Mouse (Mus musculus) olfactory bulb, adult 2 months (tissue): ENCODE measurements around the gene Cirbp. TPM values are rescaled to one million over a fixed set of nuclear protein-coding genes. Genes with fewer than 3 reads are reported as not detected.

Source experiments
- H3K27ac ChIP-seq: fragments of 200-500 bp; 2 replicates; pipeline ENCODE4 v1.5.1; 2012; ENCODE audit warnings: low read depth, low read length; ENCODE audit not compliant: insufficient read depth
- H3K4me1 ChIP-seq: fragments of 200-500 bp; 2 replicates; pipeline ENCODE4 v1.6.1; 2012; ENCODE audit warnings: low read length; ENCODE audit not compliant: control insufficient read depth, insufficient read depth
- H3K4me3 ChIP-seq: fragments of 200-500 bp; 2 replicates; pipeline ENCODE4 v1.5.1; 2012; ENCODE audit warnings: mild to moderate bottlenecking, low read depth, low read length, moderate library complexity; ENCODE audit not compliant: insufficient read depth
- CTCF ChIP-seq: fragments of 200-500 bp; IDR thresholded peaks from 2 replicates; pipeline ENCODE4 v1.5.1; 2012; ENCODE audit warnings: low read depth, mild to moderate bottlenecking, low read length, moderate library complexity; ENCODE audit not compliant: insufficient read depth
- POLR2A ChIP-seq: fragments of 200-500 bp; IDR thresholded peaks from 2 replicates; pipeline ENCODE4 v1.6.1; 2012; ENCODE audit warnings: mild to moderate bottlenecking, low read depth, low read length, moderate library complexity; ENCODE audit not compliant: insufficient read depth
- WGBS: fragments of 180-500 bp; shearing (Covaris S2); methylation state at CpG from one replicate; pipeline ENCODE4 v1.1.7; 2018; 5-methylcytosine and 5-hydroxymethylcytosine counted together
- polyA plus RNA-seq: library from polyadenylated mRNA; stranded (reverse); fragments of >200 nt; gene quantifications from 2 replicates; pipeline ENCODE4 v1.2.4, GENCODE M21; 2012; ENCODE audit warnings: low replicate concordance; ENCODE audit not compliant: missing spikeins, insufficient read depth, insufficient read length

The Cirbp gene
- polyA plus RNA-seq, 1 experiment: not detected

DNA sequence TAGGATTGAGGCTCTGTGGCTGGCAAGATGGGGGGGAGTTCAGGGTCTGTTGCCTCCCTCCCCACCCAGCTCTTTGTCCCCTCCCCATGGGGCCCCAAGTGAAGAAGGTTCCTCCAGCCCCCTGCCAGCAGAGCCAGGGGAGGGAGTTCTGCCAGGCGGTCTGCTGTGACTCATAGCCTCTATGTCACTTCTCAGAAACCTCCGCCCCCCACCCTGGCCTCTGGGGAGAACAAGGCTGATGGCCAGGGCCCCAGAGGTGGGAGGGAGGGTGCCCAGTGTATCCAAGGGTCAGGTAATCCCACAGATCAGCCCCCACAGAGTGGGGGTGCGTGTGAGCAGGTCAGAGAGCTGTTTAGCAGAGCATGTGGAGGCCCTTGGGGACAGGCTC lies 12.9 kb upstream of the Cirbp start:
- peak overlapping the region; percentile 87 for H3K4me3 ChIP-seq
- TF ChIP-seq CTCF: no peak
- TF ChIP-seq POLR2A: no peak

DNA sequence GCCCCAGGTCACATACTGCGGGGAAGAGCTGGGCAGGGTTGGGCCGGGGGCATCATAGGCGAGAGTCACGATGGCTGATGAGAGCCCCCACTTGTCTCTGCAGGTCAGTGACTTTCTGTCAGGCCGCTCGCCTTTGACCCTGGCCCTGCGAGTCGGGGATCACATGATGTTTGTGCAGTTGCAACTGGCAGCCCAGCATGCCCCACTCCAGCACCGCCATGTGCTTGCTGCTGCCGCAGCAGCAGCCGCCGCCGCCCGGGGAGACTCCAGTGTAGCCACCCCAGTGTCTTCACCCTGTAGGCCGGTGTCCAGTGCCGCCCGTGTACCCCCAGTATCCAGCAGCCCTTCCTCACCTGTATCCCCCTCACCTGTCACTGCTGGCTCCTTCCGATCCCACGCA lies 12.1 kb upstream of the Cirbp start:
- H3K4me3 ChIP-seq: no peak overlapping the region
- WGBS: 74% methylated on average over 19 of the region's 19 CpGs
- H3K27ac ChIP-seq: no peak overlapping the region; the same call in 1 of the 2 replicates

More for the DNA sequence above, 12.9 kb upstream of the Cirbp start:
- WGBS: 13% methylated on average over 3 of the region's 3 CpGs
- Histone ChIP-seq H3K4me1 (peaks cover 54% of the 10 kb centered on the region), H3K27ac (peak overlapping the region; percentile 88)

DNA sequence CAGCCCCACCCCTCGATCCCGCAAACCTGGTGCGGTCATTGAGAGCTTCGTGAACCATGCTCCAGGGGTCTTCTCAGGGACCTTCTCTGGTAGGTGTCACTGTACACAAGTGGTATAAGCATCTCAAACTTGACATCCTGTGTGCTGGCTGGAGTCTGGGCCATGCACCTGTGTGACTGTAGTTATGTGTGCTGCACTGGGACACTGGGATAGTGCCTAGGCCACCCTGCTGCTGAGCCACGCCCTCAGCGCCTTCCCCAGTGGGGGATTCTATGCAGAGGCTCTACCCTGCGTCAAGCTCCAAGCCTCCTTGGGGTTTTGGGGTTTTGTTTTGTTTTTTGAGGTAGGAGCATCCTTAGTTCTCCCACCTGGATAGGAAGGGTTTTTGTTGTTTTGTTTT lies 11.4 kb upstream of the Cirbp start:
- TF ChIP-seq POLR2A: no peak
- no peak for TF ChIP-seq CTCF
- no peak overlapping the region for H3K27ac ChIP-seq
- WGBS: 75% methylated on average over 7 of the region's 7 CpGs

More for the DNA sequence above, 12.1 kb upstream of the Cirbp start:
- H3K4me1 ChIP-seq: peaks cover 60% of the 10 kb centered on the region
- TF ChIP-seq CTCF: no peak

DNA sequence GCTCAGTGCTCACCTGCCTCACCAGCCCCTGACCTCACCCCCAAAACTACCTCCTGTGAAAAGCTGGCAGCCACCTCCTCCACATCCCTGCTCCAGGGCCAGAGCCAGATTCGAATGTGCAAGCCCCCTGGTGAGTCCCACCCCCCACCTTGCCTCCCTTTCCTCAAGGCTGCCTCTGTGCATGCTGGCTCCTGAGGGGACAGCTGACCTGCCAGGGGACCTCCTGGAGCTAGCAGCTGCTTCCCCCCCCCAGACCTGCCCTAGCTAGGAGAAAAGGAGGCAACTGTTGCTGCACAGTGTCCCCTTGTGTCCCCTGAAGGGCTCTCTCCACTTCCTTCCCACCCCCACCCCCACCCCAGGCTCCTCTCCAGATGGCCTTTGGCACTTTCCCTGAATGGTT lies 10.5 kb upstream of the Cirbp start:
- H3K4me1 ChIP-seq: peaks cover 73% of the 10 kb centered on the region

More for the DNA sequence above, 11.4 kb upstream of the Cirbp start:
- peaks cover 66% of the 10 kb centered on the region for H3K4me1 ChIP-seq
- no peak overlapping the region for H3K4me3 ChIP-seq

DNA sequence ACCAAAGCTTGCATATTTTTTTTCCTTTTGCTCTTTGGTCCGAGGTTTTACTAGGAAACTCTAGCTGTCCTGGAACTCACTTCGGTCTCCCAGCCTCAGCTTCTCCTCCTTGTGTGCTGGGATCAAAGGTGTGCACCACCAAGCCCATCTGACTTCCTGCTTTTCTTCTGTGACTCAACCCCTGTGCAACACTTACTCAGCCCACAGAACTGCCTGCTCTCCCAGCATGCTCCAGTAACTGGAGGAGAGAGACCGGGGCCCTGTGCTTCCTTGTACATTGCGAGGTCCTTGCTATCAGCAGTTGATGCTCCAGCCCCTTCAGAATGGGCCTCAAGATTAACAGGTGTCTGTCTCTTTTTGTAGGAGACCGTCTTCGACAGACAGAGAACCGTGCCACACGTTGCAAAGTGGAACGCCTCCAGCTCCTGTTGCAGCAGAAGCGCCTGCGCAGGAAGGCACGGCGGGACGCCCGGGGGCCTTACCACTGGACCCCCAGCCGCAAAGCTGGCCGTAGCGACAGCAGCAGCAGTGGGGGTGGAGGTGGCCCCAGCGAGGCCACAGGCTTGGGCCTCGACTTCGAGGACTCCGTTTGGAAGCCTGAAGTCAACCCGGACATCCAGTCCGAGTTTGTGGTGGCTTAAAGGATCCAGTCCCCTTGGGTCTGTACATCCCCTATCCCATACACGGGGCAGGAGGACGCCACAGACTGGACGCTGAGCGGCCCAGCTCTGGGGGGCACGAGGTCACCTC lies 9.6 kb upstream of the Cirbp start:
- TF ChIP-seq CTCF (no peak), POLR2A (no peak)
- WGBS: 73% methylated on average over 29 of the region's 29 CpGs

More for the DNA sequence above, 10.5 kb upstream of the Cirbp start:
- 19% methylated on average over 1 of the region's 1 CpGs for WGBS
- TF ChIP-seq POLR2A (no peak), CTCF (no peak)
- Histone ChIP-seq H3K4me3 (no peak overlapping the region), H3K27ac (no peak overlapping the region)

DNA sequence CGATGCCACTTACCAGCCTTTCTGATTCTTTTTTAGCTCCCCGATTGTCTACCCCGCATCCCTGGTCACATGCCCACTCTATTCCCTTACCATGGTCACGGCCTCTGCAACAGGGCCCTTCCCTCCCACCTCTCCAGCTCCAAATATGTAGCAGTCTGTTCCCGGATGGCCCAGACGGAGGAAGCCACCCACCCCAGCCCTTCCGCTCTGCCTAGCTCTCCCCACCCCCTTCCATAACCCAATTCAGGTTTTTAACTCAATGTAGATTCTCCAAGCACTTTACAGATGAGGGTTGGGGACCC lies 9.1 kb upstream of the Cirbp start:
- Histone ChIP-seq H3K4me3 (no peak overlapping the region), H3K4me1 (peaks cover 79% of the 10 kb centered on the region), H3K27ac (peak overlapping the region; percentile 38; the same call in 1 of the 2 replicates)
- 40% methylated on average over 7 of the region's 7 CpGs for WGBS
- TF ChIP-seq POLR2A (no peak), CTCF (no peak)

More for the DNA sequence above, 9.6 kb upstream of the Cirbp start:
- peaks cover 80% of the 10 kb centered on the region for H3K4me1 ChIP-seq
- peak overlapping the region; percentile 38; the same call in 1 of the 2 replicates for H3K27ac ChIP-seq
- H3K4me3 ChIP-seq: no peak overlapping the region

DNA sequence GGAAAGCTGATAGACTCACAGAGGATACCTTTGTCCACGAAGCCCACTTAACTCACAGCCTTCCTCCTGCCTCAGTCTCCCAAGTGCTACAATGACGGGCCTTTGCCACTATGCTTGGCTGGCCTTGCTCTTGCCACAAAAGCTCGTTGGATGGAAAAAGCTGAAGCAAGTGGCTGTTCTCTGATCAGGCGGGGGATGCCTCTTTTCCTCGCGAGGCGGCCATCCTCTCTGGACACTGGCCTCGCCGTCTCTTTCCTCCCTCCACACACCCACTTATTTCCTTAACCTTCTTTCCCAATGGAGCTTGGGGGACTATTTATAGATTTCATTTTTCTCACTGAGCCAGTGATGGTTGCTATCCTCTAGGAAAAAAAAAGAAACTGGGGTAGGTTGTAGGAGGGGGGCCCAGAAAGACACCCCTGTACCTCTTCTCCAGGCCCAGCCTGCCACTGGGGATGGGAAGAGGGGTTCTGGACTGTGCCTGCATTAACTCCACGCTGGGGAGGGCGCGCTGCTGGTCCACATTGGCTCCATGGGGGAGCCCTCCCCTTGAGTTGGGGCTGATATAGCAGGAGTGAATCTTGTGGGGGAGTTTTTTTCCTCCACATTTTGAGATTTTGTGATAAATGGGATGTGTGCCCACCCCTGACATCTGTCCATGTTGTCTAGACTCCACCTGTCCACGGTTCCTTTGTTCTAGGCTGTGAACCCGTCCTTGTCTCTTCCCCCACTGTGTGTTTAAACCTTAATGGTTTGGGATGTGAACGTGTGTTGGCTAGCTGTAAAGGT lies 8.4 kb upstream of the Cirbp start:
- TF ChIP-seq POLR2A: no peak
- TF ChIP-seq CTCF: no peak
- peaks cover 76% of the 10 kb centered on the region for H3K4me1 ChIP-seq
- WGBS: 34% methylated on average over 15 of the region's 15 CpGs
- H3K4me3 ChIP-seq: no peak overlapping the region
- peak overlapping the region; percentile 48 for H3K27ac ChIP-seq

DNA sequence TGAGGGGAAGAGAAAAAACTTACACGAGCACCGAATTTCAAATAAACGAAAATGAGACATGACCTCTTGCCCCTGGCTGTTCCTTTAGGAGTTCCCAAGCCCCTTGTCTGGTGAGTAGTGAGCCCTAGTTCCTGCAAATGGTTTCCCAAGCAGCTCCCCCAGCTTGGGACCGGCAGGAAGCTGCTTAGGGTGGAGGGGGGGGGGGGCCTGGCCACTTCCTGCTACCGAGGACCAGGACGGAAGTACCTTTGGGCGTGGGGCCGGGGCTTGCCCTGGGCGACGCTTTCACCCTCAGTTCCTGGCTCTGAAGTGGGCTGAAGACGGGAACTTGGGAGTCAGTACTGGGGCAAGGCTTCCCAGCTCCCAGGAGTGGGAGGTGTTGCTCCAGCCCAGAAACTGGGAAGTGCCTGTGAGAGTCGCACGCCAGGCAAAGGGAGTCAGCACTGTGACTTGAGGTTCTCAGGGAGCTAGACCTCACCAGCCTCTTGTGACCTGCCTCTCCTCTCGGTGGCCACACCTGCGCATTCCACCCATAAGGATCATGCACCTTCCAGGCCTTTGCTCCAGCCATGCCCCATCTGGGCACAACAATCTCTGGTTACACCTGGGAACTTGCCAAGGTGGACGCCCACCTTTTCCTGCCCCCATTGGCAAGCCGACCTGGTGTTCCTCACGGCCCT lies 7.3 kb upstream of the Cirbp start:
- 17% methylated on average over 18 of the region's 18 CpGs for WGBS
- TF ChIP-seq POLR2A (no peak), CTCF (no peak)
- Histone ChIP-seq H3K4me1 (peaks cover 76% of the 10 kb centered on the region), H3K4me3 (no peak overlapping the region), H3K27ac (peak overlapping the region; percentile 86)
